Mouse (Mus musculus) hindbrain, postnatal 0 days (tissue): Measurements from ENCODE around the gene Lmo1. TPM values are rescaled to one million over a fixed set of nuclear protein-coding genes. Genes with fewer than 3 reads are reported as not detected.
A peak's percentile ranks its signal among the peaks of the same experiment; 100 is the strongest.

Source experiments
- ATAC-seq: fragments of 200-750 bp; cut with Nextera tagmentation; 2 replicates; pipeline ENCODE4 v1.8.0; 2017; ENCODE audit warnings: mild to moderate bottlenecking, moderate TSS enrichment, moderate library complexity
- DNase-seq: peaks from one replicate; pipeline ENCODE4 v3.0.0-alpha.2; 2015; ENCODE audit warnings: low spot score
- H3K27ac ChIP-seq: fragments of 300-500 bp; sonication (generic); 2 replicates; pipeline ENCODE4 v1.5.1; 2014; ENCODE audit warnings: mild to moderate bottlenecking
- H3K27me3 ChIP-seq: fragments of 300-500 bp; sonication (generic); 2 replicates; pipeline ENCODE4 v1.6.1; 2014; ENCODE audit warnings: low read length, mixed read lengths; ENCODE audit not compliant: insufficient read depth
- H3K36me3 ChIP-seq: fragments of 300-500 bp; sonication (generic); 2 replicates; pipeline ENCODE4 v1.6.1; 2014; ENCODE audit warnings: low read length, mixed read lengths; ENCODE audit not compliant: insufficient read depth
- H3K4me1 ChIP-seq: fragments of 300-500 bp; sonication (generic); 2 replicates; pipeline ENCODE4 v1.6.1; 2014; ENCODE audit warnings: antibody characterized with exemption, low read length, mixed read lengths; ENCODE audit not compliant: insufficient read depth
- H3K4me2 ChIP-seq: fragments of 300-500 bp; sonication (generic); 2 replicates; pipeline ENCODE4 v1.6.1; 2014; ENCODE audit warnings: low read depth, mild to moderate bottlenecking, low read length, moderate library complexity, mixed read lengths
- H3K4me3 ChIP-seq: fragments of 300-500 bp; sonication (generic); 2 replicates; pipeline ENCODE4 v1.5.1; 2014; ENCODE audit warnings: low read length
- H3K9ac ChIP-seq: fragments of 300-500 bp; sonication (generic); replicated peaks from 2 replicates; pipeline ENCODE4 v1.6.1; 2014; ENCODE audit warnings: mild to moderate bottlenecking, low read length, moderate library complexity, mixed read lengths
- H3K9me3 ChIP-seq: fragments of 300-500 bp; sonication (generic); 2 replicates; pipeline ENCODE4 v1.6.1; 2016; ENCODE audit warnings: low read length, mixed read lengths
- CTCF ChIP-seq: IDR thresholded peaks from 2 replicates; pipeline ENCODE4 v1.5.1; 2016; ENCODE audit warnings: antibody characterized with exemption, control low read depth, low read depth
- WGBS: fragments of 180-500 bp; shearing (Covaris S2); extraction: QIAGEN DNeasy Blood & Tissue Kit; methylation state at CpG from one replicate; pipeline ENCODE4 v1.1.7; 2014; 5-methylcytosine and 5-hydroxymethylcytosine counted together
- polyA plus RNA-seq: library from polyadenylated mRNA; unstranded; fragments of >200 nt; fragmentation: Nextera tagmentation; extraction: Ambion mirVana; gene quantifications from 2 replicates; pipeline ENCODE4 v1.2.1, GENCODE M21; 2015
- total RNA-seq: library from RNA; depleted of rRNA; stranded (reverse); fragments of >200 nt; gene quantifications from 2 replicates; pipeline ENCODE4 v1.2.3, GENCODE M21; 2014; rRNA removed

Gene Lmo1
- total RNA-seq (53.0 and 83.8 TPM in 2 replicates), polyA plus RNA-seq (45.5 and 48.4 TPM in 2 replicates)

- Histone ChIP-seq H3K4me3 (peak within 1 kb of the TSS; percentile 69), H3K9me3 (no peaks in the 10 kb centered on the region), H3K27ac (peak within 1 kb of the TSS; percentile 64; the same call in 1 of the 2 replicates), H3K36me3 (no peaks in the 10 kb centered on the region), H3K9ac (peak within 1 kb of the TSS; percentile 73), H3K4me2 (peak within 1 kb of the TSS; percentile 100), H3K4me1 (peaks cover 10% of the 10 kb centered on the region; the same call in 1 of the 2 replicates), H3K27me3 (no peaks in the 10 kb centered on the region; the same call in 1 of the 2 replicates)
- DNase-seq (peak; percentile 49), ATAC-seq (peak; percentile 43)
- TF ChIP-seq CTCF: no peak
- WGBS: under 1% methylated on average over 64 of the region's 67 CpGs
Measured at GRCm38 (mm10) chr7:109174949-109175669, at the start of gene Lmo1. Gene Lmo1 (minus strand): TSS chr7:109175207.

- no peak for DNase-seq
- no peak overlapping the region for H3K4me2 ChIP-seq
- H3K9me3 ChIP-seq: no peaks in the 10 kb centered on the region
- H3K4me3 ChIP-seq: no peak overlapping the region
- WGBS: 78% methylated on average over 15 of the region's 15 CpGs
- no peaks in the 10 kb centered on the region for H3K27me3 ChIP-seq
- no peak for ATAC-seq
- no peak for TF ChIP-seq CTCF
- no peaks in the 10 kb centered on the region for H3K4me1 ChIP-seq
- no peaks in the 10 kb centered on the region for H3K36me3 ChIP-seq
- no peak overlapping the region for H3K27ac ChIP-seq
- no peak overlapping the region for H3K9ac ChIP-seq
Measured at GRCm38 (mm10) chr7:109221716-109222110, 46.7 kb upstream of the Lmo1 start.

- WGBS: 76% methylated on average over 20 of the region's 20 CpGs
- no peak overlapping the region for H3K9ac ChIP-seq
- H3K27ac ChIP-seq: no peak overlapping the region
- H3K4me3 ChIP-seq: no peak overlapping the region
- H3K27me3 ChIP-seq: no peaks in the 10 kb centered on the region
- no peaks in the 10 kb centered on the region for H3K4me1 ChIP-seq
- ATAC-seq: 0 out of 2 replicates have a peak, but pooled peaks have one; percentile 16
- no peaks in the 10 kb centered on the region for H3K9me3 ChIP-seq
- TF ChIP-seq CTCF: no peak
- H3K4me2 ChIP-seq: no peak overlapping the region
- H3K36me3 ChIP-seq: no peaks in the 10 kb centered on the region
- DNase-seq: peak; percentile 30
Measured at GRCm38 (mm10) chr7:109220766-109221715, 46.0 kb upstream of the Lmo1 start.

GRCm38 (mm10) chr7:109220026-109220425 lies 45.0 kb upstream of the Lmo1 start:
- no peak for ATAC-seq
- H3K27me3 ChIP-seq: no peaks in the 10 kb centered on the region
- 74% methylated on average over 4 of the region's 4 CpGs for WGBS
- H3K9me3 ChIP-seq: no peaks in the 10 kb centered on the region
- no peak overlapping the region for H3K4me2 ChIP-seq
- H3K27ac ChIP-seq: no peak overlapping the region
- no peak for TF ChIP-seq CTCF
- no peak overlapping the region for H3K4me3 ChIP-seq
- DNase-seq: no peak
- H3K4me1 ChIP-seq: no peaks in the 10 kb centered on the region
- no peak overlapping the region for H3K9ac ChIP-seq
- no peaks in the 10 kb centered on the region for H3K36me3 ChIP-seq

GRCm38 (mm10) chr7:109218977-109219271 lies 43.9 kb upstream of the Lmo1 start:
- ATAC-seq (peak; percentile 14; the same call in 1 of the 2 replicates), DNase-seq (no peak)
- no peak overlapping the region for H3K27ac ChIP-seq
- H3K4me3 ChIP-seq: no peak overlapping the region
- H3K9ac ChIP-seq: no peak overlapping the region
- H3K9me3 ChIP-seq: no peaks in the 10 kb centered on the region
- H3K36me3 ChIP-seq: no peaks in the 10 kb centered on the region
- H3K27me3 ChIP-seq: no peaks in the 10 kb centered on the region
- no peak for TF ChIP-seq CTCF
- no peaks in the 10 kb centered on the region for H3K4me1 ChIP-seq
- WGBS: 23% methylated on average over 5 of the region's 5 CpGs
- no peak overlapping the region for H3K4me2 ChIP-seq

GRCm38 (mm10) chr7:109218130-109218976 lies 43.3 kb upstream of the Lmo1 start:
- peak; percentile 87 for DNase-seq

More at GRCm38 (mm10) chr7:109218130-109218976, 43.3 kb upstream of the Lmo1 start:
- Histone ChIP-seq H3K9me3 (no peaks in the 10 kb centered on the region), H3K4me3 (no peak overlapping the region), H3K9ac (no peak overlapping the region), H3K27me3 (no peaks in the 10 kb centered on the region), H3K4me2 (no peak overlapping the region), H3K27ac (no peak overlapping the region), H3K36me3 (no peaks in the 10 kb centered on the region), H3K4me1 (no peaks in the 10 kb centered on the region)
- 81% methylated on average over 2 of the region's 2 CpGs for WGBS
- peak; percentile 86 for TF ChIP-seq CTCF
- peak; percentile 68 for ATAC-seq
